Mouse (Mus musculus) ES-E14 (cell line): ENCODE measurements around the gene Zfpm1. TPM values are rescaled to one million over a fixed set of nuclear protein-coding genes. Genes with fewer than 3 reads are reported as not detected.

Experiments
- DNase-seq: peaks from one replicate; pipeline ENCODE4 v3.0.0-alpha.2; 2013; ENCODE audit warnings: low read depth, low spot score
- H3K27ac ChIP-seq: 2 replicates; pipeline ENCODE4 v1.5.1; 2012; ENCODE audit warnings: low read depth, mild to moderate bottlenecking, low read length, moderate library complexity, mixed read lengths; ENCODE audit not compliant: poor library complexity, insufficient read depth, severe bottlenecking
- H3K36me3 ChIP-seq: 2 replicates; pipeline ENCODE4 v1.6.1; 2012; ENCODE audit warnings: mild to moderate bottlenecking, low read length, moderate library complexity, mixed read lengths; ENCODE audit not compliant: control insufficient read depth, poor library complexity, insufficient read depth, severe bottlenecking
- H3K4me1 ChIP-seq, 2 experiments: fragments of 150-350 bp in 1 of 2; sonication (generic) in 1 of 2; 2 replicates each; pipeline ENCODE4 v1.6.1; 2012; ENCODE audit warnings: low read length in 2 of 2, mild to moderate bottlenecking in 1 of 2, mixed read lengths in 1 of 2; ENCODE audit not compliant: control insufficient read depth in 2 of 2, insufficient read depth in 2 of 2, poor library complexity in 1 of 2
- H3K4me3 ChIP-seq, 2 experiments: fragments of 150-350 bp in 1 of 2; sonication (generic) in 1 of 2; 2 replicates each; pipeline ENCODE4 v1.5.1; 2012; ENCODE audit warnings: low read length in 2 of 2, low read depth in 1 of 2, mild to moderate bottlenecking in 1 of 2, mixed read lengths in 1 of 2; ENCODE audit not compliant: insufficient read depth in 1 of 2, poor library complexity in 1 of 2, severe bottlenecking in 1 of 2
- H3K9ac ChIP-seq: 2 replicates; pipeline ENCODE4 v1.6.1; 2012; ENCODE audit warnings: low read depth, mild to moderate bottlenecking, low read length, mixed read lengths; ENCODE audit not compliant: poor library complexity, insufficient read depth, severe bottlenecking
- H3K9me3 ChIP-seq: fragments of 150-350 bp; sonication (generic); 2 replicates; pipeline ENCODE4 v1.6.1; 2012; ENCODE audit warnings: low read depth, mild to moderate bottlenecking, low read length; ENCODE audit not compliant: control insufficient read depth, insufficient read depth
- CHD2 ChIP-seq: IDR thresholded peaks from 2 replicates; pipeline ENCODE4 v1.6.1; 2014; ENCODE audit warnings: mild to moderate bottlenecking, low read depth, low read length, inconsistent platforms
- HCFC1 ChIP-seq: IDR thresholded peaks from 2 replicates; pipeline ENCODE4 v1.6.1; 2012; ENCODE audit warnings: low read length, inconsistent platforms, borderline replicate concordance; ENCODE audit not compliant: insufficient read depth
- MAFK ChIP-seq: IDR thresholded peaks from 2 replicates; pipeline ENCODE4 v1.6.1; 2014; ENCODE audit warnings: mild to moderate bottlenecking, low read depth, low read length, inconsistent platforms; ENCODE audit not compliant: insufficient read depth
- ZC3H11A ChIP-seq: IDR thresholded peaks from 2 replicates; pipeline ENCODE4 v1.6.1; 2012; ENCODE audit warnings: low read depth, mild to moderate bottlenecking, inconsistent platforms, low read length, borderline replicate concordance
- ZNF384 ChIP-seq: IDR thresholded peaks from 2 replicates; pipeline ENCODE4 v1.6.1; 2012; ENCODE audit warnings: low read depth, low read length, inconsistent platforms
- in situ Hi-C, 2 experiments: fragments of 600-800 bp; cut with MboI; formaldehyde crosslinking; loops; one replicate each; pipeline ENCODE4 v1.15.1; 2025; ENCODE audit warnings: low sequenced_read_pairs in 2 of 2, inconsistent platforms in 1 of 2; ENCODE audit not compliant: unreplicated experiment in 2 of 2
- total RNA-seq: library from RNA; depleted of rRNA; stranded (reverse); fragments of 300-350 nt; gene quantifications from 2 replicates; pipeline ENCODE4 v1.2.3, GENCODE M21; 2012

Gene Zfpm1
- total RNA-seq, 1 experiment: 8.5 TPM

DNA sequence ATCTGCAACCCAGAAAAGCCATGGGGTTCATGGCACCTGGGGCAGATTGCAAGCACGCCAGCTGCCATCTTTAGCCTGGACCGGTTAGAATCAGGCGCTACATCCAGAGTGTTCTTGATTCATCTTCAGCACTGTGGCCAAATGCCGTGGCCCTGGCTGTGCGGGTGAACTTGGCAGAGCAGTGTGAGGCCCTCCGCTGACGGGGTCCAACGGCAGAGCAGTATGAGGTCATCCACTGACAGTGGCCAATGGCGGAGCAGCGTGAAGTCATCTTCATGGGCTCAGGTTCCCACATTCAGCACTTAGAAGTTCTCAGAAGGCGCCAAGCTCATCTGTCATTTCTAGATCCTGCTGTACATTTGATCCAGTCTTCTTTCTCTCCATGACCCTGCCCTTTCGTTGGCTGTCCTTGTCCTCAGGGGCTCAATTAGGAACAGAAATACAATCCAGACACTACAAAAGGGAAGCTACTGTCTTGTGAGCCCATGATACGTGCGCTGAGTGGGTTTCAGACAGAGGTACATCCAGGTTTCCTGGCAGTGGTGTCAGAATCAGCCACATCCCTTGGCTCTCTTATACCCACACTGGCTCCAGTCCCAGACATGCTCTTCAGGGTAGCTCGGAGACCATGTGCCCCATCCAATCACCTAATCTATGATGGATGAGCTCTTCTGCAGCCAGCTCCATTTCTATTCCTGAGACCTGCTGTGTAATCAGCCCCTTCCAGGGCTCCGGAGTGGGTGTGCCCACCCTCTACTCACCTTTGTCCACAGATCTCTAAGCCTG is 41.5 kb upstream of the Zfpm1 start:
- no peak for TF ChIP-seq ZC3H11A
- no peak for TF ChIP-seq CHD2
- no peak for TF ChIP-seq MAFK
- no peak for TF ChIP-seq HCFC1
- TF ChIP-seq ZNF384: no peak
- Histone ChIP-seq H3K4me3 (no peak overlapping the region), H3K9ac (no peak overlapping the region), H3K27ac (no peak overlapping the region), H3K4me1 (no peaks in the 10 kb centered on the region), H3K9me3 (no peaks in the 10 kb centered on the region), H3K36me3 (no peaks in the 10 kb centered on the region)
- no peak for DNase-seq
- in situ Hi-C loops: no loop called here

DNA sequence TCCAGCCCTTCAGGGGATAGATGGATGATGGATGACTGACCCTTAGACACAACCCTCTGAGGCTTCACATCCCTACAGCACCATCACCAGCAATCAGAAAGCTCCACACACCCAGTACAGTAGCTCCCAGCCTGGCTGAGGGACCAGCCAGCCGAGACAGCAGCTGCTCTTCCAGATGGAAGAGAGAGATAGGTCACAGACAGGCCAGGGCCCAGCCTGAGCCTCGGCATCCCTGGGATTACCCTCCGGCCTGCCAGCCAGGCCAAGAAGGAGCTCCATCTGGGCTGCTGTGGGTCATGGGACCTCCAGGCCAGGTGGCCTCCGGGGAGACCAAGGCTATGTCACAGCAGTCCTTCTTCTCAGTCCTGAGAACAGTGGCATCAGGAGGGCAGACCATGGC is 38.6 kb upstream of the Zfpm1 start:
- in situ Hi-C loops: no loop called here
- H3K4me1 ChIP-seq: no peaks in the 10 kb centered on the region
- no peak overlapping the region for H3K4me3 ChIP-seq
- no peaks in the 10 kb centered on the region for H3K36me3 ChIP-seq
- no peaks in the 10 kb centered on the region for H3K9me3 ChIP-seq
- no peak overlapping the region for H3K27ac ChIP-seq
- DNase-seq: no peak
- H3K9ac ChIP-seq: no peak overlapping the region
- no peak for TF ChIP-seq HCFC1
- TF ChIP-seq ZC3H11A: no peak
- no peak for TF ChIP-seq CHD2
- TF ChIP-seq MAFK: no peak
- TF ChIP-seq ZNF384: no peak

DNA sequence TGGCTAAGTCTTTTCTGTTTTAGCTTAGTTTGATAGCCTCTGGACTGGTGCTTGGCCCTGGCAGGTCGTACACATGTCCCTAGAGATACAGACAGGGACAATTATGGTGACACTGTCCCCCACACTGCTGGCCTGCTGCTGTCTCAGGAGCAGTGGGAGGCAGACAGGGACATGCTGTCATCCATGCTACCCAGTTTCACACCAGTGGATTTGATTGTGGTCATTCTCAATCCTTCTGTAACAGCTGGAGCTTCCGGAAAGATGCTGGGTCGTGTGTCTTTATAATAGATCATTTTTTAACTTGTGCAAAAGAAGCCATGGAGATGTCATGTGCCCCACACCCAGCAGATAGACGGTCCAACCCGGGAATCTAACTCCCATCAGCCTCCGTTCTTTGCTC is 36.8 kb upstream of the Zfpm1 start:
- no peak for TF ChIP-seq CHD2
- TF ChIP-seq HCFC1: no peak
- no peak for TF ChIP-seq ZC3H11A
- H3K9ac ChIP-seq: no peak overlapping the region
- DNase-seq: no peak
- H3K4me3 ChIP-seq: no peak overlapping the region
- H3K27ac ChIP-seq: no peak overlapping the region
- no peaks in the 10 kb centered on the region for H3K9me3 ChIP-seq
- H3K4me1 ChIP-seq: no peaks in the 10 kb centered on the region
- in situ Hi-C loops: no loop called here
- no peaks in the 10 kb centered on the region for H3K36me3 ChIP-seq

DNA sequence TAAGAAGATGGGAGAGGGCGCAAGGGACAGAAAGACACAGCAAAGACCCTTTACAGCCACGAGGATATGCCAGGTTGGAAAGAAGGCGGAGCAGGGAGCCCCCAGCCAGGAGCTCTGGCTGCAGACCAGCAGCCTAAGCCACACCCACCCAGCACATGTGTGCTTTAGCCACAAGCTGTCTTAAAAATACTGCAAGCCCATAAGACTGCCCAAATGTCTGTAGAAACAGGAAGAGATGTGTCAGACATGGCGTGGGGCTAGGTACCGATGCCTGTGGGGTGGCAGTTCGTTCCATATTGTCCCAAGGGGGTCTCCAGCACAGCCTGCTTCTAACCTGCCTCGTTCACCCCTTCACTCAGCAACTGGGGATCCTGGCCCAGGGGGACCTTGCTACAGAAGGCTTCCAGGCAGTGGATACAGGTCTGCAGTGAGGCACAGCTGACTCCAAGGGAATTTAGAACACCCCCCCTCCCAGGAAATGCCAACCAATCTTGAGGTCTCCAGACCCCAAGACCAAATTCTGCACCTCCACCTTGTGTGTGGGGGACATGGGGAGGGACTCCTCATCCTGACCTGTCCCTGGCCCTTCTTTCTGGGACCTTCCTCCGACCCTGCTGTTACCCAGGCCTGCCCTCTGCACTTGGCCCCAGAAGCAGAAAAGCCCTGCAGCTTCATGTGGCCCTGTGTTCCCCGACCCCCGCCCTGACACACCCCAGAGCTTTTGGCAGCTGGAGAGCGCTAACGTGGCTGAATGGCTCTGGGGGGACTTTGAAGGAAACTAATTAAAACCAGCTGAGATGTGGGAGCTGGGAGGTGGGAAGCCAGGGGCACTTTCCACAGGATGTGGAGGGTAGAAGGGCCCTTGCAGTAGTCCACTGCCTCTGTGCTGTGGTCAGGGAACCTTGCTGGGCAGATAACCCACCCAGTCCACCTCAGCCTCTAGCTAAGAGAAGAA is 35.4 kb upstream of the Zfpm1 start:
- DNase-seq: no peak
- in situ Hi-C loops: no loop called here
- H3K4me1 ChIP-seq: no peaks in the 10 kb centered on the region
- no peaks in the 10 kb centered on the region for H3K9me3 ChIP-seq
- no peaks in the 10 kb centered on the region for H3K36me3 ChIP-seq
- TF ChIP-seq MAFK: no peak
- TF ChIP-seq CHD2: no peak
- no peak for TF ChIP-seq ZC3H11A
- no peak for TF ChIP-seq ZNF384
- TF ChIP-seq HCFC1: no peak
- H3K9ac ChIP-seq: no peak overlapping the region
- H3K27ac ChIP-seq: no peak overlapping the region
- H3K4me3 ChIP-seq: no peak overlapping the region
